Mouse (Mus musculus): ENCODE measurements around the gene Kat8. TPM values are rescaled to one million over a fixed set of nuclear protein-coding genes. Genes with fewer than 3 reads are reported as not detected.

Gene Kat8
- total RNA-seq, 1 experiment: 35.1 TPM

DNA sequence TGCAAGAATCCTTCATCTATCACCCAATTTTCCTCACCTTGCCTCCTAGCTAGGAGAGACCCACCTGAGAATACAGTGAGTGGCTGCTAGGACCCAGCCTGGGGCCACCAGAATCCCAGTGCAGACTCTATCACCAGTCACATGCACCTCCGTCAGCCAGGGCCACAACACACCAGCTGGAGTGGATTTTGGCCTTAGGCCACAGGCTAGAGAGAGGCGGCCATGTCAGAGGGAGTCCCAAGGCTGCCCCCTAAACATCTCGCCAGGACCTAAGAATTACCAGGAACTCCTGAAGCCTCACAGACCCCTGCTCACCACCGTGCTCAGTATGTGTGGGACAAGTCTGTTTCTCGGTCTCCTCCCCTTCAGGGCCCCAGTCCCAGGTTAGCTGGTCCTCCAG lies 21.8 kb downstream of the Kat8 start:
- Histone ChIP-seq H3K27ac (ENCODE audit: insufficient read depth, low read depth, low read length, poor library complexity, severe bottlenecking) (peak overlapping the region; percentile 33; the same call in 1 of the 2 replicates), H3K9ac (ENCODE audit: insufficient read depth, low read depth, low read length, poor library complexity, severe bottlenecking) (peak overlapping the region; percentile 62; the same call in 1 of the 2 replicates), H3K36me3 (ENCODE audit: control insufficient read depth, insufficient read depth, low read length, poor library complexity, severe bottlenecking) (no peaks in the 10 kb centered on the region), H3K4me3 (ENCODE audit: insufficient read depth in 1 of 2, low read depth in 1 of 2, low read length in 2 of 2, poor library complexity in 1 of 2, severe bottlenecking in 1 of 2) (peak overlapping the region in 1 of 2 experiments; percentile 61; a peak in 2 of 4 replicates), H3K9me3 (ENCODE audit: control insufficient read depth, insufficient read depth, low read depth, low read length) (no peaks in the 10 kb centered on the region), H3K4me1 (ENCODE audit: control insufficient read depth in 2 of 2, insufficient read depth in 2 of 2, low read length in 2 of 2, poor library complexity in 1 of 2) (peaks cover 15 to 34% of the 10 kb centered on the region in 2 experiments; a peak in 3 of 4 replicates)
- no peak for TF ChIP-seq ZNF384 (IDR thresholded peaks at IDR 0.05; ENCODE audit: low read depth, low read length)
- TF ChIP-seq MAFK (IDR thresholded peaks at IDR 0.05; ENCODE audit: insufficient read depth, low read depth, low read length): no peak
- TF ChIP-seq CHD2 (IDR thresholded peaks at IDR 0.05; ENCODE audit: low read depth, low read length): no peak
- no peak for TF ChIP-seq HCFC1 (IDR thresholded peaks at IDR 0.05; ENCODE audit: borderline replicate concordance, insufficient read depth, low read length)
- TF ChIP-seq ZC3H11A (IDR thresholded peaks at IDR 0.05; ENCODE audit: borderline replicate concordance, low read depth, low read length): no peak
- DNase-seq (ENCODE audit: low read depth, low spot score): no peak
- in situ Hi-C loops (cut with MboI; ENCODE audit: low sequenced_read_pairs in 2 of 2, unreplicated experiment in 2 of 2): no loop called here

- in situ Hi-C loops (cut with MboI; ENCODE audit: low sequenced_read_pairs in 2 of 2, unreplicated experiment in 2 of 2): no loop called here
- Histone ChIP-seq H3K4me1 (ENCODE audit: control insufficient read depth in 2 of 2, insufficient read depth in 2 of 2, low read length in 2 of 2, poor library complexity in 1 of 2) (peaks cover 15 to 31% of the 10 kb centered on the region in 2 experiments; a peak in 3 of 4 replicates), H3K27ac (ENCODE audit: insufficient read depth, low read depth, low read length, poor library complexity, severe bottlenecking) (peak overlapping the region; percentile 33; the same call in 1 of the 2 replicates), H3K9me3 (ENCODE audit: control insufficient read depth, insufficient read depth, low read depth, low read length) (no peaks in the 10 kb centered on the region), H3K4me3 (ENCODE audit: insufficient read depth in 1 of 2, low read depth in 1 of 2, low read length in 2 of 2, poor library complexity in 1 of 2, severe bottlenecking in 1 of 2) (peak overlapping the region; percentile 81 to 89), H3K36me3 (ENCODE audit: control insufficient read depth, insufficient read depth, low read length, poor library complexity, severe bottlenecking) (no peaks in the 10 kb centered on the region), H3K9ac (ENCODE audit: insufficient read depth, low read depth, low read length, poor library complexity, severe bottlenecking) (peak overlapping the region; percentile 91)
- TF ChIP-seq HCFC1 (IDR thresholded peaks at IDR 0.05; ENCODE audit: borderline replicate concordance, insufficient read depth, low read length) (0 out of 2 replicates have a peak, but pooled peaks have one; percentile 23), ZNF384 (IDR thresholded peaks at IDR 0.05; ENCODE audit: low read depth, low read length) (0 out of 2 replicates have a peak, but pooled peaks have one; percentile 3), ZC3H11A (IDR thresholded peaks at IDR 0.05; ENCODE audit: borderline replicate concordance, low read depth, low read length) (peak; percentile 49; the same call in 1 of the 2 replicates), CHD2 (IDR thresholded peaks at IDR 0.05; ENCODE audit: low read depth, low read length) (peak; percentile 78), MAFK (IDR thresholded peaks at IDR 0.05; ENCODE audit: insufficient read depth, low read depth, low read length) (no peak)
- peak; percentile 90 for DNase-seq (ENCODE audit: low read depth, low spot score)
Observed at GRCm38 (mm10) chr7:127935028-127935722, 22.9 kb downstream of the Kat8 start.

GRCm38 (mm10) chr7:127935748-127936159 lies 23.4 kb downstream of the Kat8 start:
- Histone ChIP-seq H3K36me3 (ENCODE audit: control insufficient read depth, insufficient read depth, low read length, poor library complexity, severe bottlenecking) (no peaks in the 10 kb centered on the region), H3K4me1 (ENCODE audit: control insufficient read depth in 2 of 2, insufficient read depth in 2 of 2, low read length in 2 of 2, poor library complexity in 1 of 2) (peaks cover 13 to 26% of the 10 kb centered on the region in 2 experiments; a peak in 3 of 4 replicates), H3K4me3 (ENCODE audit: insufficient read depth in 1 of 2, low read depth in 1 of 2, low read length in 2 of 2, poor library complexity in 1 of 2, severe bottlenecking in 1 of 2) (peak overlapping the region; percentile 81 to 89), H3K9me3 (ENCODE audit: control insufficient read depth, insufficient read depth, low read depth, low read length) (no peaks in the 10 kb centered on the region), H3K9ac (ENCODE audit: insufficient read depth, low read depth, low read length, poor library complexity, severe bottlenecking) (peak overlapping the region; percentile 91), H3K27ac (ENCODE audit: insufficient read depth, low read depth, low read length, poor library complexity, severe bottlenecking) (0 out of 2 replicates have a peak overlapping the region, but pooled peaks have one; percentile 7)
- no peak for DNase-seq (ENCODE audit: low read depth, low spot score)
- TF ChIP-seq ZNF384 (IDR thresholded peaks at IDR 0.05; ENCODE audit: low read depth, low read length): no peak
- TF ChIP-seq HCFC1 (IDR thresholded peaks at IDR 0.05; ENCODE audit: borderline replicate concordance, insufficient read depth, low read length): 0 out of 2 replicates have a peak, but pooled peaks have one; percentile 4
- no peak for TF ChIP-seq ZC3H11A (IDR thresholded peaks at IDR 0.05; ENCODE audit: borderline replicate concordance, low read depth, low read length)
- TF ChIP-seq CHD2 (IDR thresholded peaks at IDR 0.05; ENCODE audit: low read depth, low read length): no peak
- in situ Hi-C loops (cut with MboI; ENCODE audit: low sequenced_read_pairs in 2 of 2, unreplicated experiment in 2 of 2): no loop called here

DNA sequence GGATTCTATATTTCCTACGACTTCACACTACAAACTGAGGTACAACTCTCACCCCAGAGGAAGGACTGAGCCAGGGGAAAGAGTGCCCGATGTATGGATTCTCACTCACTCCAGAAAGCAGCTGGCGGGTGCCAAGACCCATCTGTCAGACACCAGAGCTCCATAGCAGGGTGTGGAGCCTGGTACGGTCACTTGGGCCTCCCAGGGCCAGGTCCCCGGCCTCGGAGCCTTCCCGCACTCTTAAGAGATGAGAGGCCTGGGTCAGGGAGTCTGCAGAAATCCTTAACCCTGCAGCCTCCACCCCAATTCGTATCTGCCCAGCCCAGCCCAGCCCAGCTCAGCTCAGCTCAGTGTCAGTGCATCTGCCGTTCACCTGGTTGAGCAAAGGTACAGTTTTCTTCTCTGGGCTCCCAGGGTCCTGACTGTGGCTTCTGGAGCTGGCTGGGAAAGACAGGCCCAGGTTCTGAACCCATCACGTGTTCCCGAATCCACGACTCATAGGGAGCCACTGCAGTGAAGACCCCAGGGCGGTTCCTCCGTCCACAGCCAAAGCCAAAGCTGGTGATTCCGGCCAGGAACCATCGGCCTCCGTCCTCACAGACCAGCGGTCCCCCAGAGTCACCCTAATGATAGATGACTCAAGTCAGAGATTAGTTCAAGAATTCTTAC lies 24.0 kb downstream of the Kat8 start:
- peak overlapping the region; percentile 91 for H3K9ac ChIP-seq (ENCODE audit: insufficient read depth, low read depth, low read length, poor library complexity, severe bottlenecking)
- in situ Hi-C loops (cut with MboI; ENCODE audit: low sequenced_read_pairs in 2 of 2, unreplicated experiment in 2 of 2): no loop called here
- peaks cover 11 to 23% of the 10 kb centered on the region in 2 experiments; a peak in 3 of 4 replicates for H3K4me1 ChIP-seq (ENCODE audit: control insufficient read depth in 2 of 2, insufficient read depth in 2 of 2, low read length in 2 of 2, poor library complexity in 1 of 2)
- DNase-seq (ENCODE audit: low read depth, low spot score): no peak
- peak overlapping the region; percentile 81 to 89 for H3K4me3 ChIP-seq (ENCODE audit: insufficient read depth in 1 of 2, low read depth in 1 of 2, low read length in 2 of 2, poor library complexity in 1 of 2, severe bottlenecking in 1 of 2)
- H3K27ac ChIP-seq (ENCODE audit: insufficient read depth, low read depth, low read length, poor library complexity, severe bottlenecking): no peak overlapping the region; the same call in 1 of the 2 replicates
- H3K9me3 ChIP-seq (ENCODE audit: control insufficient read depth, insufficient read depth, low read depth, low read length): no peaks in the 10 kb centered on the region
- TF ChIP-seq HCFC1 (IDR thresholded peaks at IDR 0.05; ENCODE audit: borderline replicate concordance, insufficient read depth, low read length) (no peak), ZC3H11A (IDR thresholded peaks at IDR 0.05; ENCODE audit: borderline replicate concordance, low read depth, low read length) (no peak), ZNF384 (IDR thresholded peaks at IDR 0.05; ENCODE audit: low read depth, low read length) (no peak), CHD2 (IDR thresholded peaks at IDR 0.05; ENCODE audit: low read depth, low read length) (no peak), MAFK (IDR thresholded peaks at IDR 0.05; ENCODE audit: insufficient read depth, low read depth, low read length) (no peak)
- H3K36me3 ChIP-seq (ENCODE audit: control insufficient read depth, insufficient read depth, low read length, poor library complexity, severe bottlenecking): no peaks in the 10 kb centered on the region
